Comparison of ENCODE assay signal across 9 mouse cellular contexts in genomic region chr7:28148263-28148662, GRCm38 (mm10). TPM values are rescaled to one million over a fixed set of nuclear protein-coding genes. Genes with fewer than 3 reads are reported as not detected.
DNase-seq lines count a peak whose midpoint lies in the region; ATAC-seq and TF ChIP-seq lines count a peak whose summit lies in the region.
"Had no signal": no experiment of that assay in that cellular context is flagged by ENCODE, and none has a peak within 500 bp of the region (broad histone marks: within the 10 kb centered on the region; RNA-seq: fewer than 3 reads in every experiment).

No protein-coding gene starts in this region.

- TF ChIP-seq POLR2A in MEL (IDR thresholded peaks at IDR 0.05; ENCODE audit: control insufficient read depth in 1 of 2, insufficient read depth in 1 of 2, low read depth in 1 of 2, low read length in 2 of 2, poor library complexity in 1 of 2) = no peak
- TF ChIP-seq POLR2A in thymus, adult 2 months (IDR thresholded peaks at IDR 0.05; ENCODE audit: control insufficient read depth, extremely low read depth, insufficient read depth, low read length, poor library complexity) = no peak

- no peaks in the 10 kb centered on the region for H3K79me2 ChIP-seq in MEL (ENCODE audit: control insufficient read depth, insufficient read depth, low read length, poor library complexity)

- H3K4me3 ChIP-seq in MEL (ENCODE audit: control insufficient read depth in 1 of 2, insufficient read depth in 1 of 2, low read depth in 2 of 2, low read length in 2 of 2) = no peak overlapping the region
- H3K4me3 ChIP-seq in gastrocnemius, adult 2 months = no peak overlapping the region
- no peak overlapping the region for H3K4me3 ChIP-seq in liver, embryonic 11.5 days (ENCODE audit: low read depth, low read length)
- no peak overlapping the region for H3K4me3 ChIP-seq in neural tube, embryonic 13.5 days
- H3K4me3 ChIP-seq in thymus, adult 2 months (ENCODE audit: control insufficient read depth, insufficient read depth, low read length) = no peak overlapping the region

- H3K36me3 ChIP-seq in MEL (ENCODE audit: control insufficient read depth in 1 of 2, insufficient read depth in 2 of 2, low read length in 2 of 2) = no peaks in the 10 kb centered on the region
- H3K36me3 ChIP-seq in liver, embryonic 11.5 days (ENCODE audit: control insufficient read depth, insufficient read depth, low read length) = no peaks in the 10 kb centered on the region
- no peaks in the 10 kb centered on the region for H3K36me3 ChIP-seq in neural tube, embryonic 13.5 days
- no peaks in the 10 kb centered on the region for H3K36me3 ChIP-seq in thymus, adult 2 months (ENCODE audit: control insufficient read depth, insufficient read depth, low read length)

- H3K4me2 ChIP-seq in liver, embryonic 11.5 days = no peak overlapping the region
- H3K4me2 ChIP-seq in neural tube, embryonic 13.5 days = no peak overlapping the region

- no peak overlapping the region for H3K9ac ChIP-seq in MEL (ENCODE audit: control insufficient read depth, low read depth, low read length, poor library complexity, severe bottlenecking)
- H3K9ac ChIP-seq in liver, embryonic 11.5 days (ENCODE audit: low read depth, low read length) = no peak overlapping the region
- H3K9ac ChIP-seq in neural tube, embryonic 13.5 days = 0 out of 2 replicates have a peak overlapping the region, but pooled peaks have one; percentile 6

- intact Hi-C loops in gastrocnemius, adult 2 months (cut with DNase I) = loop anchor here (1.0 to 5.0 kb wide), 3 partner anchors 66 to 154 kb away; partner anchors contain the start of genes Dll3 and Psmc4

- TF ChIP-seq CTCF in MEL (IDR thresholded peaks at IDR 0.05 in 2 of 3, conservative IDR thresholded peaks at IDR 0.05 in 1 of 3; ENCODE audit: control insufficient read depth in 1 of 3, insufficient read depth in 1 of 3, low read depth in 2 of 3, low read length in 3 of 3, poor library complexity in 1 of 3, severe bottlenecking in 1 of 3) = peak; percentile 91 to 95 (median 95)
- TF ChIP-seq CTCF in gastrocnemius, adult 2 months (IDR thresholded peaks at IDR 0.05) = peak; percentile 94
- TF ChIP-seq CTCF in thymus, adult 2 months (IDR thresholded peaks at IDR 0.05; ENCODE audit: borderline replicate concordance, control insufficient read depth, extremely low read depth, insufficient read depth, low read length, poor library complexity) = peak; percentile 69; the same call in 1 of the 2 replicates

- TF ChIP-seq RAD21 in MEL (IDR thresholded peaks at IDR 0.05; ENCODE audit: low read depth, low read length) = peak; percentile 63

- no peaks in the 10 kb centered on the region for H3K9me3 ChIP-seq in MEL (replicated peaks; ENCODE audit: insufficient read depth, low read length)
- H3K9me3 ChIP-seq in liver, embryonic 11.5 days (ENCODE audit: control insufficient read depth, low read length) = no peaks in the 10 kb centered on the region
- no peaks in the 10 kb centered on the region for H3K9me3 ChIP-seq in neural tube, embryonic 13.5 days

- 17% methylated on average over 3 of the region's 3 CpGs for WGBS in liver, embryonic 11.5 days
- WGBS in neural tube, embryonic 13.5 days = 28% methylated on average over 3 of the region's 3 CpGs
- WGBS in thymus, adult 2 months = 10% methylated on average over 3 of the region's 3 CpGs

- H3K27ac ChIP-seq in MEL (ENCODE audit: control insufficient read depth, low read depth, low read length) = no peak overlapping the region
- H3K27ac ChIP-seq in gastrocnemius, adult 2 months = no peak overlapping the region
- H3K27ac ChIP-seq in liver, embryonic 11.5 days (ENCODE audit: low read depth, low read length) = no peak overlapping the region
- H3K27ac ChIP-seq in neural tube, embryonic 13.5 days (replicated peaks) = no peak overlapping the region
- H3K27ac ChIP-seq in thymus, adult 2 months (ENCODE audit: control insufficient read depth, insufficient read depth, low read length) = no peak overlapping the region

- DNase-seq in 3T3-L1 (ENCODE audit: low read depth, low spot score) (peak; percentile 63), MEL (ENCODE audit: low read depth, low spot score) (peak; percentile 76)
- peak; percentile 38 for DNase-seq in cerebellum, adult 9-11 months
- DNase-seq in gastrocnemius, adult 2 months = peak; percentile 76
- peak; percentile 22 to 63 for DNase-seq in kidney, adult 8-10 months
- DNase-seq in liver, embryonic 11.5 days (ENCODE audit: low spot score) = peak; percentile 67
- DNase-seq in thymus, adult 2 months = peak; percentile 73

- no peak for ATAC-seq in liver, embryonic 11.5 days (replicated peaks; ENCODE audit: low FRiP score)
- ATAC-seq in neural tube, embryonic 13.5 days (ENCODE audit: low read depth) = peak; percentile 65

- peaks cover 0 to 10% of the 10 kb centered on the region in 2 experiments; a peak in 2 of 4 replicates for H3K4me1 ChIP-seq in MEL (ENCODE audit: control insufficient read depth in 1 of 2, insufficient read depth in 2 of 2, low read length in 2 of 2)
- no peaks in the 10 kb centered on the region for H3K4me1 ChIP-seq in liver, embryonic 11.5 days (replicated peaks; ENCODE audit: control insufficient read depth, insufficient read depth, low read length)
- no peaks in the 10 kb centered on the region for H3K4me1 ChIP-seq in neural tube, embryonic 13.5 days (replicated peaks)
- no peaks in the 10 kb centered on the region for H3K4me1 ChIP-seq in thymus, adult 2 months (replicated peaks; ENCODE audit: control insufficient read depth, insufficient read depth, low read length)

- no peak for TF ChIP-seq EP300 in MEL (IDR thresholded peaks at IDR 0.05; ENCODE audit: low read depth in 1 of 2, low read length in 2 of 2)

- no peaks in the 10 kb centered on the region; a peak in 1 of 4 replicates for H3K27me3 ChIP-seq in MEL (ENCODE audit: control insufficient read depth in 1 of 2, insufficient read depth in 2 of 2, low read length in 2 of 2)
- H3K27me3 ChIP-seq in liver, embryonic 11.5 days (replicated peaks; ENCODE audit: control insufficient read depth, insufficient read depth, low read length) = no peaks in the 10 kb centered on the region
- peaks cover 4% of the 10 kb centered on the region; the same call in 1 of the 2 replicates for H3K27me3 ChIP-seq in neural tube, embryonic 13.5 days
- H3K27me3 ChIP-seq in thymus, adult 2 months (ENCODE audit: control insufficient read depth, insufficient read depth, low read length) = no peaks in the 10 kb centered on the region

TF ChIP-seq in MEL, 35 proteins besides CTCF, POLR2A, EP300 and RAD21:
- TF ChIP-seq SMC3 (IDR thresholded peaks at IDR 0.05; ENCODE audit: low read depth, low read length) (peak; percentile 96), UBTF (IDR thresholded peaks at IDR 0.05; ENCODE audit: borderline replicate concordance, insufficient read depth, low read depth, low read length) (no peak), KAT2A (conservative IDR thresholded peaks at IDR 0.05; ENCODE audit: low read depth, low read length) (no peak), POLR2AphosphoS5 (IDR thresholded peaks at IDR 0.05; ENCODE audit: borderline replicate concordance, low read depth, low read length) (no peak), ZC3H11A (IDR thresholded peaks at IDR 0.05; ENCODE audit: low read depth, low read length) (peak; percentile 56), MXI1 (IDR thresholded peaks at IDR 0.05; ENCODE audit: low read depth, low read length) (no peak), MAFK (IDR thresholded peaks at IDR 0.05; ENCODE audit: borderline replicate concordance, low read depth, low read length) (no peak), TBP (IDR thresholded peaks at IDR 0.05; ENCODE audit: low read depth, low read length) (no peak), BHLHE40 (IDR thresholded peaks at IDR 0.05; ENCODE audit: borderline replicate concordance, low read depth, low read length) (no peak), ETS1 (IDR thresholded peaks at IDR 0.05; ENCODE audit: low read depth, low read length) (no peak)

RNA-seq across cellular contexts. Expression of gene 9530053A07Rik, which starts 19.0 kb away (rescaled TPM):
- not detected in 2 replicates for total RNA-seq in MEL (2012; rRNA removed)
- polyA plus RNA-seq in MEL (2012; ENCODE audit: insufficient read depth in 1 of 2, insufficient read length in 2 of 2, low read depth in 1 of 2, low replicate concordance in 2 of 2, missing spikeins in 1 of 2) = not detected
- total RNA-seq in gastrocnemius, adult 2 months (2021) = not detected
- not detected in 2 replicates for polyA plus RNA-seq in liver, embryonic 11.5 days (2014; fragmentation: Nextera tagmentation; extraction: Ambion mirVana)
- 0.06 and 0.07 TPM in 2 replicates for polyA plus RNA-seq in neural tube, embryonic 13.5 days (2015; fragmentation: Nextera tagmentation; extraction: Ambion mirVana)
- 0.99 and 1.0 TPM in 2 replicates for polyA plus RNA-seq in thymus, adult 2 months (2012; rRNA removed)
- polyA plus RNA-seq: frontal cortex, adult 2 months had no signal

RNA-seq across cellular contexts. Expression of gene Fbl, which starts 21.2 kb away (rescaled TPM):
- total RNA-seq in MEL (2012; rRNA removed) = 262 and 268 TPM in 2 replicates
- polyA plus RNA-seq in MEL (2012; ENCODE audit: insufficient read depth in 1 of 2, insufficient read length in 2 of 2, low read depth in 1 of 2, low replicate concordance in 2 of 2, missing spikeins in 1 of 2) = 100 to 1,000 TPM in 1 of 2 experiments, not detected in 1; 819 TPM
- total RNA-seq in gastrocnemius, adult 2 months (2021) = 10 to 100 TPM; 21.2 to 28.9 TPM
- polyA plus RNA-seq in liver, embryonic 11.5 days (2014; fragmentation: Nextera tagmentation; extraction: Ambion mirVana) = 39.9 and 51.2 TPM in 2 replicates
- 81.3 and 97.9 TPM in 2 replicates for polyA plus RNA-seq in neural tube, embryonic 13.5 days (2015; fragmentation: Nextera tagmentation; extraction: Ambion mirVana)
- polyA plus RNA-seq in thymus, adult 2 months (2012; rRNA removed) = 72.4 and 91.4 TPM in 2 replicates

RNA-seq across cellular contexts. Expression of gene Dyrk1b, which starts 31.0 kb away (rescaled TPM):
- 0.69 and 0.85 TPM in 2 replicates for total RNA-seq in MEL (2012; rRNA removed)
- under 1 TPM in 1 of 2 experiments, not detected in 1; 0.89 TPM for polyA plus RNA-seq in MEL (2012; ENCODE audit: insufficient read depth in 1 of 2, insufficient read length in 2 of 2, low read depth in 1 of 2, low replicate concordance in 2 of 2, missing spikeins in 1 of 2)
- 10 to 100 TPM; 65.3 to 78.6 TPM for total RNA-seq in gastrocnemius, adult 2 months (2021)
- 5.2 and 6.0 TPM in 2 replicates for polyA plus RNA-seq in liver, embryonic 11.5 days (2014; fragmentation: Nextera tagmentation; extraction: Ambion mirVana)
- 15.6 and 16.0 TPM in 2 replicates for polyA plus RNA-seq in neural tube, embryonic 13.5 days (2015; fragmentation: Nextera tagmentation; extraction: Ambion mirVana)
- polyA plus RNA-seq in thymus, adult 2 months (2012; rRNA removed) = 126 and 145 TPM in 2 replicates
